Mouse (Mus musculus): ENCODE measurements around the gene Hs3st3b1.

Gene Hs3st3b1

GRCm38 (mm10) chr11:63923386-63923785 lies 1.3 kb upstream of the Hs3st3b1 start:
- no peak for DNase-seq

- peak; percentile 53 for DNase-seq
Observed at GRCm38 (mm10) chr11:63921044-63921951, 792 bp downstream of the Hs3st3b1 start.

GRCm38 (mm10) chr11:63920531-63920930 lies 1.6 kb downstream of the Hs3st3b1 start:
- DNase-seq = peak; percentile 81

GRCm38 (mm10) chr11:63919211-63920098 lies 2.6 kb downstream of the Hs3st3b1 start:
- no peak for DNase-seq

- no peak for DNase-seq
Observed at GRCm38 (mm10) chr11:63918321-63919105, 3.6 kb downstream of the Hs3st3b1 start.

- DNase-seq = no peak
Observed at GRCm38 (mm10) chr11:63917561-63917960, 4.5 kb downstream of the Hs3st3b1 start.

GRCm38 (mm10) chr11:63914388-63914787 lies 7.7 kb downstream of the Hs3st3b1 start:
- peak; percentile 75 for DNase-seq

GRCm38 (mm10) chr11:63913936-63914335 lies 8.2 kb downstream of the Hs3st3b1 start:
- DNase-seq = no peak

GRCm38 (mm10) chr11:63911001-63911400 lies 11.1 kb downstream of the Hs3st3b1 start:
- no peak for DNase-seq

- no peak for DNase-seq
Observed at GRCm38 (mm10) chr11:63909961-63910360, 12.1 kb downstream of the Hs3st3b1 start.

- DNase-seq = peak; percentile 36
Observed at GRCm38 (mm10) chr11:63908500-63908899, 13.6 kb downstream of the Hs3st3b1 start.

- DNase-seq = no peak
Observed at GRCm38 (mm10) chr11:63906552-63907353, 15.3 kb downstream of the Hs3st3b1 start.

GRCm38 (mm10) chr11:63904787-63905186 lies 17.3 kb downstream of the Hs3st3b1 start:
- DNase-seq = no peak

- no peak for DNase-seq
Observed at GRCm38 (mm10) chr11:63898509-63899168, 23.5 kb downstream of the Hs3st3b1 start.

GRCm38 (mm10) chr11:63897856-63898508 lies 24.1 kb downstream of the Hs3st3b1 start:
- no peak for DNase-seq

- DNase-seq = no peak
Observed at GRCm38 (mm10) chr11:63897011-63897410, 25.1 kb downstream of the Hs3st3b1 start.

GRCm38 (mm10) chr11:63894188-63894587 lies 27.9 kb downstream of the Hs3st3b1 start:
- DNase-seq = no peak

- DNase-seq = no peak
Observed at GRCm38 (mm10) chr11:63893557-63893956, 28.5 kb downstream of the Hs3st3b1 start.

- DNase-seq = no peak
Observed at GRCm38 (mm10) chr11:63891479-63892020, 30.5 kb downstream of the Hs3st3b1 start.

- DNase-seq = no peak
Observed at GRCm38 (mm10) chr11:63883385-63883784, 38.7 kb downstream of the Hs3st3b1 start.
